Mouse (Mus musculus) liver, embryonic 14.5 days (tissue): ENCODE measurements at regions not wholly inside any gene's neighbourhood (a gene's known extent, or its start where the extent isn't known, plus 50 kb on each side); places are given as distances from the start of the nearest gene placed in this dataset.

Experiments used
- CTCF ChIP-seq: IDR thresholded peaks from 2 replicates; pipeline ENCODE4 v1.5.1; 2016; ENCODE audit warnings: antibody characterized with exemption, low read depth, control low read depth
- EP300 ChIP-seq: IDR thresholded peaks from 2 replicates; pipeline ENCODE4 v1.6.1; 2016; ENCODE audit warnings: antibody characterized with exemption, low read depth

GRCm38 (mm10) chr3:38175946-38176345 is 308.7 kb downstream of the Ankrd50 start:
- TF ChIP-seq CTCF = no peak
- TF ChIP-seq EP300 = no peak
